Mouse (Mus musculus) hindlimb bud, embryonic 11.5 days (tissue): ENCODE results near the gene Rpp38.

ENCODE experiments used
- DNase-seq: peaks from one replicate; pipeline ENCODE4 v3.0.0-alpha.2; 2012; ENCODE audit warnings: low read depth, low spot score; ENCODE audit errors: extremely low spot score

Gene Rpp38

DNA sequence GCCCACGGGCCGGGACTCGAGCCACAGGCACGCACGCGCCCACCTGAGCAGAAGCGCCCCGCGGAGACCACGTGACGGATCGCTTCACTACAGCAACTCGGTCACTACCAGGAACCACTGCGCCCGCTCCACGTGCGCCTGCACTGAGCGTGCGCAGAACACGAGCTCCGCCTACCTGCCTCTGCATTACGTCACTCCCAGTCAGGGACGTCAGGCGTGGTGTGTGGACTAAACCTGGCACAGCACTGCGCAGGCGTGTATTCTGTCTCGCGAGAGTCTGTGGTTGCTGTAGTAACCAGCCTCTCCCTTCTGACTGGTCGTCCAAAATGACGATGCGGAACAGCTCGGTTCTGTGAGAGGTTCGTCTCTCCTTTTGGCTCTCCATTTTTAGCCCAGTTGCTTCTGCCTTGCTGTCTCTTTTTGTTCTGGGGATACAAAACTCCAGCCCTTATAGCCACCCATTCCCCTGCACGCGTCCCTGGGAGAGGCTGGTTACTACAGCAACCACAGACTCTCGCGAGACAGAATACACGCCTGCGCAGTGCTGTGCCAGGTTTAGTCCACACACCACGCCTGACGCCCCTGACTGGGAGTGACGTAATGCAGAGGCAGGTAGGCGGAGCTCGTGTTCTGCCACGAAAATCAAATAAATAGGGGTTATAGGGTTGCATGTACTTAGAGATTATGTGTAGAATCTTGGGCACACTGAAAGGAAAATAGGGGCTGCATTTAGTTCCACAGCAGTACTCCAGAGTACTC, at the start of gene Rpp38:
TSS of gene Rpp38 (minus strand) at position 160 of the 759 bp plus-strand sequence.
- peak; percentile 92 for DNase-seq

- DNase-seq = no peak
Observed at GRCm38 (mm10) chr2:3365127-3365526, 32.7 kb upstream of the Rpp38 start.

- no peak for DNase-seq
Observed at GRCm38 (mm10) chr2:3361067-3361466, 28.6 kb upstream of the Rpp38 start.

GRCm38 (mm10) chr2:3357887-3358286, 25.4 kb upstream of the Rpp38 start:
- DNase-seq = no peak

- no peak for DNase-seq
Observed at GRCm38 (mm10) chr2:3356311-3356710, 23.9 kb upstream of the Rpp38 start.

GRCm38 (mm10) chr2:3355793-3356192, 23.4 kb upstream of the Rpp38 start:
- DNase-seq = no peak

- no peak for DNase-seq
Observed at GRCm38 (mm10) chr2:3353160-3353559, 20.7 kb upstream of the Rpp38 start.

- no peak for DNase-seq
Observed at GRCm38 (mm10) chr2:3348919-3349318, 16.5 kb upstream of the Rpp38 start.

GRCm38 (mm10) chr2:3348422-3348821, 16.0 kb upstream of the Rpp38 start:
- DNase-seq = no peak

DNA sequence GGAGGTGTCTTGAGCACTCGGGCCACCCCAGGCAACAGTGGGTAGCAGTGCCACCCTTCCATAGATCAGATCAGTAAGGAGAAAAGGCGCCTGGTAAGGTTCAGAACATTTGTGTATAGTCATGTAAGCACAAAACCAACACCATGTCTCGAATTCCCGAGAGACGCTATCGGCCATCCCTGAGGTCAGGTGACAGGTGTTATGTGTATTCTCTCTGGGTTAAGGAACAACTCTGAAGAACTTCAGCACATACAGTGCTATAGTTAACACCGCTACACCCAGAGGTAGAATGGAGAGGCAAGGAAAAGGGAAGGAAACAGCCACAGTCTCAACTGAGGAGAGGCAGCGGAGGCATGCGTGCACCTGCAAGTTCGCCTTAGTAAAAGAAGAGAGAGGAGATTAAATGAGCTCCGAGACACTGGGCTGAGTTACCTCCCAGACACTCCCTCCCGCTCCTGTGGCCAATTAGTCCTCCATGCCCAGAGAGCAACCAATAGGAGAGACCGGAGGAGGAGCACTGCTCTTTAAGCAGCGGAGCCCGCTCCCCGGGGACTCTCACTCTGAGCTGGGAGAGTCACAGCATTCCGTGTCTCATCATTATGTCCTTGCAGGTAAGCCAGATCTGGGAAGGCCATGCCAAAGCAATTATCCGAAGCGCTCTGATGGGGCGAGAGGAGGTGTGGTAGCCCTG, 3.3 kb upstream of the Rpp38 start, which contains the start of gene Acbd7:
TSS of gene Acbd7 (plus strand) at position 558 of the 691 bp plus-strand sequence.
- no peak for DNase-seq

DNA sequence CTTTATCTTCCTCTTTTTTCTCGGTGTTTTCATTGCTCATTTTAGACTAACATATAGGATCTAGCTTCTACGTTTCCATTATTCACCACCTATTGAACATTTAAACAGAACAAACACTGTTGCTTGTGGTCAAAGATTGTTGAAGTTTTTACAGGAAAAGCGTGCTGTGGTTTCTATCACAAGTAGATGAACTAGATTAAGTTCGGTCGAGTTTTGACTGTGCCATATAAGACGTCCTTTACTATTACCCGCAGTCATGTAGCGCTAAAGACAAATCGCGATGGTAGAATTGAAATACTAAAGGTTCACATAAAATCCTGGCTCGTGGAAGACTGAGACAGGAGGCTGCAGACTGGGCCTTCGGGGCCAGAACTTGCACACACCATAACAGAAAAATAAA, 1.3 kb upstream of the Rpp38 start:
- no peak for DNase-seq

GRCm38 (mm10) chr2:3332056-3332455, 387 bp downstream of the Rpp38 start:
- DNase-seq = no peak

- DNase-seq = no peak
Observed at GRCm38 (mm10) chr2:3331071-3331703, 1.3 kb downstream of the Rpp38 start.

GRCm38 (mm10) chr2:3327351-3327750, 5.1 kb downstream of the Rpp38 start:
- no peak for DNase-seq

- no peak for DNase-seq
Observed at GRCm38 (mm10) chr2:3326547-3326946, 5.9 kb downstream of the Rpp38 start.

DNA sequence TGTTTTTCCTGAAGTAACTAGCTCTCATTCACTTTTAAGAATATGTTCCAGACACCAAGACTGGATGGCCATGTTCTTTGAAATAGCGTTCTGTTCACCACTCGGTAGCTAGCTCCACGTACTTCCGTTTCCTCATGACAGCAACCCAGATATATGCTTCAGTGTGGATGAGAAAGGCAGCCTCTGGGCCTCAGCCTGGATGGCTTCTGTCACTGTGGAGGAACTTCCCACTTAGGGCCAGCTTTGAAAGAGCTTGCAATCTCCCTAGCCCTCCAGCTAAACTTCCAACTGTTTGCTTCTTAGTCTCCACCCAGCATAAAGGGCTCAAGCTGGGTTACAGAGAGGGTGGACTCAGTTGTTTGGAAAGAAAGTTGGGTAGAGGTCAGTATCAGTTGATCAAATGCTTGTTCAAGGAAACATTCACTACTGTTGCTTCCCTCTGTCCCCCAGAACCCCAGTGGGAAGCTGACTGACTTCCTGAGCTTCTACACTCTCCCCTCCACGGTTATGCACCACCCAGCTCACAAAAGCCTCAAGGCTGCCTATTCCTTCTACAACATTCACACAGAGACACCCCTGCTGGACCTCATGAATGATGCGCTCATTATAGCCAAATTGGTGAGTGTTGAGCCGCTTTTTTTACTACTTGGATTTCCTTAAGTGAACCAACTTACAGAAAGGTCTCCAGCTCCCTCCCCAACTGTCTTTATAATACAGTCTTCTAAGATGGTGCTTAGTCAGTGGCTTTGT, 7.9 kb downstream of the Rpp38 start:
- DNase-seq = no peak

DNA sequence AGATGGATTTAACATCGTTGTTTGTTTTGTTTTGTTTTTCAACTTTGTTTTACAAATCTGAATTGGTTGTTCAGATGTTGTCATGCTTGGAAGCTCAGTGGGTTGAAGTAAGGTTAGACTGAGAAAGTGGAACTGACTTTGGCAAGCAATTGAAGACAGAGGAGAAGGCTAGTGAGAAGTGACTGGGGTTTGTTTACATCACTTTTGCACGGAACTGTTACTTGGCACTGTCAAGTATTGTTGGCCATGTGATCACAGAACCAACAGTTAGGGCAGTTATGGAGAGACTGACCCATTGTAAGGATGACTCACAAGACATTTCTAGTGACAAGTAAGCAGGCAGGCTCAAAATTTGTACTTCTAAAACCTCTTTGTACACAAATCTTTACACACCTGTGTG, 9.3 kb downstream of the Rpp38 start:
- no peak for DNase-seq

GRCm38 (mm10) chr2:3305426-3306025, 26.9 kb downstream of the Rpp38 start:
- DNase-seq = no peak

DNA sequence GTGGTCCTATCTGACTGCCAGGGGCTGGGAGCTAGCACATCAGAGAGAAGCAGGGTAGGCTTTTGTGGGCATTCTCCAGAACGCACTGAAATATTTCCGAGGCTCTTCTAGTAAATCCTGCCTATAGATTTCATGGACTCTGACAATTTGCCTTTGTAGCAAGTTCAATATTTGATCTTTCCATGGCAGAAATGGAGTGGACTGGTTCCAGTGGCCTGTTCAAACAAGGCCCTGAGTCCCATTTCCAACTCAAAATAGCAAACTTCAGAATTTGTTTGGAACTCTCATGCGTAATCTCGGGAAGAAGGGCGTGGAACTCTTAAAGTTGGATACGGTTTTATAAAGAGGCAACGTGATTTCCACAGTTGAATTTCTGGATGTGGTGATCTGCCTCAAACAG, 36.6 kb downstream of the Rpp38 start:
- no peak for DNase-seq

- no peak for DNase-seq
Observed at GRCm38 (mm10) chr2:3292170-3292569, 40.3 kb downstream of the Rpp38 start.

GRCm38 (mm10) chr2:3289581-3289980, 42.9 kb downstream of the Rpp38 start:
- no peak for DNase-seq
